Comparison of ENCODE assay signal across 13 mouse cellular contexts in genomic region chr8:86728224-86728950, GRCm38 (mm10). TPM values are rescaled to one million over a fixed set of nuclear protein-coding genes. Genes with fewer than 3 reads are reported as not detected.
DNase-seq lines count a peak whose midpoint lies in the region; ATAC-seq and TF ChIP-seq lines count a peak whose summit lies in the region.
"Had no signal": no experiment of that assay in that cellular context is flagged by ENCODE, and none has a peak within 500 bp of the region (broad histone marks: within the 10 kb centered on the region; RNA-seq: fewer than 3 reads in every experiment).

No protein-coding gene starts in this region.

- WGBS in spleen, adult 2 months: 78% methylated on average over 19 of the region's 19 CpGs
- 63% methylated on average over 19 of the region's 19 CpGs for WGBS in kidney, postnatal 0 days
- 49% methylated on average over 19 of the region's 19 CpGs for WGBS in stomach, postnatal 0 days
- 69% methylated on average over 19 of the region's 19 CpGs for WGBS in forebrain, postnatal 0 days

- no peak; the same call in 1 of the 2 replicates for ATAC-seq in kidney, postnatal 0 days (replicated peaks; ENCODE audit: low FRiP score, low read depth)
- peak; percentile 53 for ATAC-seq in stomach, postnatal 0 days (ENCODE audit: low FRiP score, low TSS enrichment)
- ATAC-seq in forebrain, postnatal 0 days: no peak

- peak overlapping the region; percentile 63 for H3K27ac ChIP-seq in spleen, adult 2 months (ENCODE audit: insufficient read depth, low read length)
- peak overlapping the region; percentile 27; the same call in 1 of the 2 replicates for H3K27ac ChIP-seq in kidney, postnatal 0 days
- peak overlapping the region; percentile 58 for H3K27ac ChIP-seq in stomach, postnatal 0 days (replicated peaks)
- H3K27ac ChIP-seq in forebrain, postnatal 0 days (ENCODE audit: low read depth, low read length): no peak overlapping the region
- H3K27ac ChIP-seq: neural tube, embryonic 15.5 days had no signal

- H3K27me3 ChIP-seq in spleen, adult 2 months (ENCODE audit: control insufficient read depth, insufficient read depth, low read length): no peaks in the 10 kb centered on the region
- no peaks in the 10 kb centered on the region for H3K27me3 ChIP-seq in kidney, postnatal 0 days (ENCODE audit: insufficient read depth, low read length)
- no peaks in the 10 kb centered on the region for H3K27me3 ChIP-seq in stomach, postnatal 0 days (ENCODE audit: control insufficient read depth, insufficient read depth, low read length)
- H3K27me3 ChIP-seq in forebrain, postnatal 0 days (ENCODE audit: insufficient read depth, low read length): no peaks in the 10 kb centered on the region
- H3K27me3 ChIP-seq: neural tube, embryonic 15.5 days had no signal

- H3K36me3 ChIP-seq in spleen, adult 2 months (ENCODE audit: control insufficient read depth, insufficient read depth, low read length): peaks cover 1% of the 10 kb centered on the region; the same call in 1 of the 2 replicates
- no peaks in the 10 kb centered on the region for H3K36me3 ChIP-seq in kidney, postnatal 0 days (ENCODE audit: insufficient read depth, low read length)
- no peaks in the 10 kb centered on the region for H3K36me3 ChIP-seq in stomach, postnatal 0 days (ENCODE audit: control insufficient read depth, insufficient read depth, low read length)
- 0 out of 2 replicates have a peak, but pooled peaks cover 5% of the 10 kb centered on the region for H3K36me3 ChIP-seq in forebrain, postnatal 0 days (ENCODE audit: insufficient read depth)

- peak; percentile 87 for DNase-seq in heart, adult 11 months
- DNase-seq in heart, postnatal 25 days (ENCODE audit: low spot score): no peak
- no peak for DNase-seq in spleen, adult 2 months (ENCODE audit: low read depth in 1 of 2, low spot score in 2 of 2)
- DNase-seq in spleen, adult 12 weeks (ENCODE audit: low spot score): no peak
- no peak for DNase-seq in kidney, postnatal 0 days (ENCODE audit: low spot score)
- DNase-seq in stomach, postnatal 0 days (ENCODE audit: low spot score): peak; percentile 55
- no peak for DNase-seq in neural tube, embryonic 10.5 days (ENCODE audit: extremely low spot score, low spot score)
- DNase-seq in forebrain, postnatal 0 days: no peak
- DNase-seq: B cell, adult 2 months; cerebellum, adult 18-20 months had no signal

- no peak for TF ChIP-seq CTCF in spleen, adult 2 months (IDR thresholded peaks at IDR 0.05; ENCODE audit: extremely low read depth, insufficient read depth, insufficient read length, insufficient replicate concordance)
- TF ChIP-seq CTCF in kidney, postnatal 0 days (IDR thresholded peaks at IDR 0.05; ENCODE audit: low read depth): no peak
- no peak for TF ChIP-seq CTCF in stomach, postnatal 0 days (IDR thresholded peaks at IDR 0.05; ENCODE audit: low read depth)
- no peak for TF ChIP-seq CTCF in forebrain, postnatal 0 days (IDR thresholded peaks at IDR 0.05; ENCODE audit: low read depth)

- no peak overlapping the region for H3K9ac ChIP-seq in kidney, postnatal 0 days (ENCODE audit: low read depth, low read length)
- no peak overlapping the region for H3K9ac ChIP-seq in stomach, postnatal 0 days (ENCODE audit: low read length)
- H3K9ac ChIP-seq in forebrain, postnatal 0 days: no peak overlapping the region
- H3K9ac ChIP-seq: neural tube, embryonic 15.5 days had no signal

- TF ChIP-seq EP300 in stomach, postnatal 0 days (optimal IDR thresholded peaks at IDR 0.05): no peak

- intact Hi-C loops in heart, postnatal 25 days (cut with DNase I): no loop called here

- no peaks in the 10 kb centered on the region for H3K9me3 ChIP-seq in kidney, postnatal 0 days (replicated peaks; ENCODE audit: low read length)
- no peaks in the 10 kb centered on the region for H3K9me3 ChIP-seq in stomach, postnatal 0 days (ENCODE audit: control insufficient read depth, low read length)
- no peaks in the 10 kb centered on the region for H3K9me3 ChIP-seq in forebrain, postnatal 0 days (ENCODE audit: low read length)
- H3K9me3 ChIP-seq: neural tube, embryonic 15.5 days had no signal

- no peaks in the 10 kb centered on the region; the same call in 1 of the 2 replicates for H3K4me1 ChIP-seq in spleen, adult 2 months (ENCODE audit: control insufficient read depth, insufficient read depth, insufficient read length)
- peaks cover 13% of the 10 kb centered on the region for H3K4me1 ChIP-seq in kidney, postnatal 0 days (replicated peaks; ENCODE audit: insufficient read depth, low read length)
- peaks cover 11% of the 10 kb centered on the region; the same call in 1 of the 2 replicates for H3K4me1 ChIP-seq in stomach, postnatal 0 days (replicated peaks; ENCODE audit: control insufficient read depth, insufficient read depth)
- H3K4me1 ChIP-seq in forebrain, postnatal 0 days (ENCODE audit: insufficient read depth): peaks cover 18% of the 10 kb centered on the region

- no peak overlapping the region for H3K4me3 ChIP-seq in spleen, adult 2 months (ENCODE audit: extremely low read depth, insufficient read depth, insufficient read length)
- H3K4me3 ChIP-seq in kidney, postnatal 0 days (replicated peaks; ENCODE audit: low read depth, low read length): no peak overlapping the region
- no peak overlapping the region for H3K4me3 ChIP-seq in stomach, postnatal 0 days (ENCODE audit: low read depth, low read length)
- no peak overlapping the region for H3K4me3 ChIP-seq in forebrain, postnatal 0 days (ENCODE audit: low read depth, low read length)
- H3K4me3 ChIP-seq: erythroblast, embryonic 14.5 days; neural tube, embryonic 15.5 days had no signal

- no peak for TF ChIP-seq POLR2A in spleen, adult 2 months (IDR thresholded peaks at IDR 0.05; ENCODE audit: low read depth, low read length)

- no peak overlapping the region for H3K4me2 ChIP-seq in kidney, postnatal 0 days (ENCODE audit: low read length)
- H3K4me2 ChIP-seq in stomach, postnatal 0 days (replicated peaks; ENCODE audit: low read depth): peak overlapping the region; percentile 5; the same call in 1 of the 2 replicates
- no peak overlapping the region for H3K4me2 ChIP-seq in forebrain, postnatal 0 days (ENCODE audit: low read depth)
- H3K4me2 ChIP-seq: neural tube, embryonic 15.5 days had no signal

RNA-seq across cellular contexts. Expression of gene Gm10638, which starts 17.1 kb away (rescaled TPM):
- 1 to 10 TPM; 2.1 to 3.0 TPM for total RNA-seq in heart, postnatal 25 days (2021)
- polyA plus RNA-seq in spleen, adult 2 months (2012; rRNA removed): 1.3 and 2.0 TPM in 2 replicates
- 6.5 and 6.9 TPM in 2 replicates for polyA plus RNA-seq in kidney, postnatal 0 days (2015; fragmentation: Nextera tagmentation; extraction: Ambion mirVana)
- polyA plus RNA-seq in stomach, postnatal 0 days (2015; fragmentation: Nextera tagmentation; extraction: Ambion mirVana): 6.9 and 8.5 TPM in 2 replicates
- total RNA-seq in forebrain, postnatal 0 days (2014; rRNA removed): 0.43 and 1.5 TPM in 2 replicates
- polyA plus RNA-seq in forebrain, postnatal 0 days (2015; fragmentation: Nextera tagmentation; extraction: Ambion mirVana): 8.2 and 8.9 TPM in 2 replicates
- total RNA-seq: megakaryocyte, adult 5-6 weeks had no signal

RNA-seq across cellular contexts. Expression of gene Siah1a, which starts 17.3 kb away (rescaled TPM):
- total RNA-seq in heart, postnatal 25 days (2021): 10 to 100 TPM; 14.9 to 15.6 TPM
- polyA plus RNA-seq in spleen, adult 2 months (2012; rRNA removed): 11.5 and 13.3 TPM in 2 replicates
- 48.0 and 50.1 TPM in 2 replicates for polyA plus RNA-seq in kidney, postnatal 0 days (2015; fragmentation: Nextera tagmentation; extraction: Ambion mirVana)
- 36.3 and 41.0 TPM in 2 replicates for polyA plus RNA-seq in stomach, postnatal 0 days (2015; fragmentation: Nextera tagmentation; extraction: Ambion mirVana)
- 91.9 and 101 TPM in 2 replicates for total RNA-seq in forebrain, postnatal 0 days (2014; rRNA removed)
- 87.3 and 88.6 TPM in 2 replicates for polyA plus RNA-seq in forebrain, postnatal 0 days (2015; fragmentation: Nextera tagmentation; extraction: Ambion mirVana)

Comparison
In these comparisons a context has a peak if more than half of its experiments do, and no peak if none do; other contexts are left out.
1. DNase-seq: peak in heart, adult 11 months (single experiment) and stomach, postnatal 0 days (single experiment); none in heart, postnatal 25 days (single experiment), spleen, adult 2 months (0 of 2), spleen, adult 12 weeks (single experiment), kidney, postnatal 0 days (single experiment), neural tube, embryonic 10.5 days (single experiment) and forebrain, postnatal 0 days (single experiment).